Mouse (Mus musculus): ENCODE results near the gene Fam19a4. TPM values are rescaled to one million over a fixed set of nuclear protein-coding genes. Genes with fewer than 3 reads are reported as not detected.

Fam19a4 gene
- under 1 TPM; 0.08 to 0.40 TPM for total RNA-seq (2021)
- long read RNA-seq, experiment 1: 0 reads
- long read RNA-seq, experiment 2: 0 reads

GRCm38 (mm10) chr6:97060074-97060681, at the start of gene Fam19a4:
Gene Fam19a4, minus strand, starts transcription at chr6:97060413.
- peak in 1 of 2 experiments; percentile 14 for DNase-seq (ENCODE audit: low spot score in 2 of 2)

- DNase-seq (ENCODE audit: low spot score in 2 of 2): no peak
Measured at GRCm38 (mm10) chr6:97106777-97107176, 46.6 kb upstream of the Fam19a4 start.

- DNase-seq (ENCODE audit: low spot score in 2 of 2): no peak
Measured at GRCm38 (mm10) chr6:97106106-97106505, 45.9 kb upstream of the Fam19a4 start.

GRCm38 (mm10) chr6:97104264-97104852, 44.1 kb upstream of the Fam19a4 start:
- DNase-seq (ENCODE audit: low spot score in 2 of 2): no peak

- DNase-seq (ENCODE audit: low spot score in 2 of 2): no peak
Measured at GRCm38 (mm10) chr6:97101958-97102702, 41.9 kb upstream of the Fam19a4 start.

DNA sequence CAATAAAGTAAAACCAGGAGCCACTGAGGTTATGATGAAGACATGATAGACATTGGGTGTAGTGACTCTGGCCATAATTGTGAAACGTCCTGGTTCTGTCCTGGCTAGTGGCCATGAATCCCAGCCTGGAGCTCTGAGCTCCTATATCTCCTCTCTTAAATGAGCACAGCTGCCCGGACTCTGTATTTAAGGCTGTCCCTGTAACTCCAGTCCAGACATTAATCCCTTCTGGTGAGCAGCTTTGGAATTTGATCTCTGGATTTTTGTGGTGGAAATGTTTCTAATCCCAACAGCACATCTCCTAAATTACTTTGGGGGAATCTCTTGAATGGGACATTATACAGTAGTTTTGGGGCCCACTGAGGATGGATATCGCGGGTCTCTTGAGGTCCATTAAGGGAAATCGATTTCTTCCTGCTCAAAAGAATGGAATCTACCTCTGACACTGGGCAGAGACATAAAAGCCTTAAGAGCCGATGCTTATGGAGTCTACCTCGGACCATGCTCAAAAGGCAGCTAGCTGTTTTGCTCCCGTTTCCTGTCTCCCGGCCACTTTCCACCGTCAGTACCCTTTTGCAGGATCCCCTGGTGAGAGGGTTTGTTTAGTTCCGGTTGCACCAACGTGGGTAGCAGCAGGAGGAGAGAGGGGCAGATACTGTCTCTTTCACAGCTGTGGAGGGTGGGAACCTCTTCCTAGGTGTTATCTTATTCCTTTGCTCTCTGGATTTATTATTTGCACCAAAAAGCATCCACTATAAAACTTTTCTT, 41.2 kb upstream of the Fam19a4 start:
- DNase-seq (ENCODE audit: low spot score in 2 of 2): no peak

- DNase-seq (ENCODE audit: low spot score in 2 of 2): no peak
Measured at GRCm38 (mm10) chr6:97082336-97082735, 22.1 kb upstream of the Fam19a4 start.

DNA sequence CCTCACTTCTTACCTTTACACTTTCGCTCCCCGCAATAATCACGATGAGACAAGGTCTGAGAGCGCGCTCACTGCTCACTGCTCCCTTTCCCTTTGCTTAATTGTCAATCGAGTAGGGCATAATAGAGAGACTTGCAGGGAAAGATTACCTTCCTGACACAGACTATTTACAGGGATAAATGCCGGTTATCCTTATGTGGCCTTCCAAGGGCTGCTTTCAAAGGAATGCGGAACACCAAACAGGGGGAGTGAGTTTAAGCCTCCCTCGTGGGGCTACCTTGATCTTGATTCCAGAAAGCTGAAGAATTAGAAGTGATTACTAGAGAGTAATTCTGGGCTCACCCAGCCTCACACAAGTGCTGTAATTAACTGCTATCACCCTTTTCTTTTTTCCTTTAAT, 19.8 kb upstream of the Fam19a4 start:
- DNase-seq (ENCODE audit: low spot score in 2 of 2): no peak

DNA sequence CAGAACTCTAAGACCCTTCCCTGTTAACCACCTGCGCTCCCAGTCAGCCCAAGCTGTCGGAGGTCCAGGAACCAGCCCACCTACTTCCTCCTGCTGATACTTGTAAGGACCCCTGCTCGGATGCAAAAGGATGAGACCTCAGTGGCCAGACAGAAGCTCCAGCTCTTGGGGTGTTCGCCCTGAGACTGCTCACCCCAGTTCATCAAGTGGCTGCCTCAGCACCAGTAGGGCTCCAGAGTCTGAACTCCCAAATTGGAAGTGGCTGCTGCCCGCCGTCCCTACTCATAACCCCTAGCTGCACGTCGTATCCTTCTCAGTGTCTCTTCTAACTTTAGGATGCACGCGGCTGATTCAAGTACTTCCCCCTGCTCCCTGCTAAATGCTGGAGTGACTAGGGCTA, 614 bp downstream of the Fam19a4 start:
- no peak for DNase-seq (ENCODE audit: low spot score in 2 of 2)

DNA sequence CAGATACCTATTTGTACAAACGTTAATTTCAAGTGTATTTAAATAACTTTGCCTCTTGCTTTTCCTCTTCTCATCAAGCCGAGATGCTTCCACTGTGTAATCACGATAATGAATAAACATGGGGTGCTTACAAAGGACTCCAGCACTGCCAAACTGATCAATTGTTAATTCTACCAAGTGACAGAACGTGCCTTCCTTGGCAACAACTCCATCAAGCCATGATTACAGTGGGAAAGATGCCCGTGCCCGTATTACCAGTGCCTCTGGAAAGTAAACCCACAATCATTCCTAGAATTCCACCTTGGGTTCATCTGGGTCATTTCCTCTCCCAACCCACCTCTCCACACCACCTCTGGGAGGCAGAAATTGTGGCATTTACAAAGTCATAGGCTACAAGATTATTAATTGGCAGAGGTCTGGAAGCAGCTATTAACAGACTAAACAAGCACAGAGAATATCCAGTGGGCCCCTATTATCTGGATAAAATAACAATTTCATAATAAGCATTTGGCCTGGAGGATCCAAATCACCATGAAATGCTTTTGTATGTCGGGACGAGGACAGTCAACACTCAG, 7.9 kb downstream of the Fam19a4 start:
- DNase-seq (ENCODE audit: low spot score in 2 of 2): no peak

DNA sequence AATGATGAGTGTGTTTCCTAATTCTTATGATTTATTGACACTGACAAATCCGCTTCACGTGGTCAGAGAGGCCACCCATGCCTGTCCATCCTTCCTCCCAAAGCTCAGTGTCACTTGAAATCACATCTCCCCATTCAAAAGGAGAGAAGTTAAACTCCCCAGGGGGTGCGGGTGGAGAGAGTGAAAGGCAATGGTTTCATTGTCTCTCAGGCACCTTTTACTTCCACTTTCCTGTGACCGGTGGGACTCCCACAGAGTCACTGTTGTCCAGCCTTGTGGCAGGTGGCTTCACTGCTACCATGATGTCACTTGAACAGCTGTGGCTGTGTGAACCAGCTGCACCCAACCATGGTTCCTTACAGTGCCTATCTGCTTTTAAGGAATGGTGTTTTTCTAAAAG, 11.8 kb downstream of the Fam19a4 start:
- no peak for DNase-seq (ENCODE audit: low spot score in 2 of 2)

- DNase-seq (ENCODE audit: low spot score in 2 of 2): no peak
Measured at GRCm38 (mm10) chr6:97046541-97046940, 13.7 kb downstream of the Fam19a4 start.

- DNase-seq (ENCODE audit: low spot score in 2 of 2): no peak
Measured at GRCm38 (mm10) chr6:97027110-97027677, 33.0 kb downstream of the Fam19a4 start.

DNA sequence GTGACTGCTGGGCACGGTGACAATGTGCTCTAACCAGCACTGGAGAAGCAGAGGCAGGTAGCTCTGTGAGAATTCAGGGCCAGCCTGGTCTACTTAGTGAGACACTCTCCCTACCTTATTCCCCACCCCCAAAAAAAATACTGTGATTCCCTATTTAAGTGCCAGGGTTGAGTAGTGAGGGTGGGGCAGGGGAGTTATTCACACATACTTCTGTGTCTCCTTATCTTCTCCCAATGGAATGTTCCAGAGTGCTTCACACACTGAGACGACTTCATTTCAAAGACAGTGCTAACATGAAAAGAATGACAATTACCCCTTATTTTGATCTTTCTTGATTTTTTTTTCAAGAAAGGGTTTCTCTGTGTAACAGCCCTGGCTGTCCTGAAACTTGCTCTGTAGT, 40.9 kb downstream of the Fam19a4 start:
- no peak for DNase-seq (ENCODE audit: low spot score in 2 of 2)

GRCm38 (mm10) chr6:97016711-97017110, 43.5 kb downstream of the Fam19a4 start:
- DNase-seq (ENCODE audit: low spot score in 2 of 2): no peak

DNA sequence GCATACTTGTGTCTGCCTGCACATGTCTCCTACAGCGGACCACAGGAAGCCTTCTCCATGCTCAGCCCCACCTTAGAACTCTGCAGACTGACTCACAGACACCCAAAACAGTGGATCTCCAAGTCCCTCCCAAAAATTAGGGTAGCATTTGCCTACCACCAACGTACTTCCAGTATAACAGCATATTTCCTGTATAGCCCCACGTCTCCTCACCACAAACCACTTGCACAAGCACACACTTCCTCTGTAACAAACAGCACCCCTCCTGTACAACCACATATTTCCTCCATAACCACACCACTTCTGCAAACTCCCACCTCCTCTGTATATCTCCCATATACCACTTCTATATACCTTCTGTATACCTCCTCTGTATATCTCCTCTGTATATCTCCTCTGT, 44.2 kb downstream of the Fam19a4 start:
- no peak for DNase-seq (ENCODE audit: low spot score in 2 of 2)

DNA sequence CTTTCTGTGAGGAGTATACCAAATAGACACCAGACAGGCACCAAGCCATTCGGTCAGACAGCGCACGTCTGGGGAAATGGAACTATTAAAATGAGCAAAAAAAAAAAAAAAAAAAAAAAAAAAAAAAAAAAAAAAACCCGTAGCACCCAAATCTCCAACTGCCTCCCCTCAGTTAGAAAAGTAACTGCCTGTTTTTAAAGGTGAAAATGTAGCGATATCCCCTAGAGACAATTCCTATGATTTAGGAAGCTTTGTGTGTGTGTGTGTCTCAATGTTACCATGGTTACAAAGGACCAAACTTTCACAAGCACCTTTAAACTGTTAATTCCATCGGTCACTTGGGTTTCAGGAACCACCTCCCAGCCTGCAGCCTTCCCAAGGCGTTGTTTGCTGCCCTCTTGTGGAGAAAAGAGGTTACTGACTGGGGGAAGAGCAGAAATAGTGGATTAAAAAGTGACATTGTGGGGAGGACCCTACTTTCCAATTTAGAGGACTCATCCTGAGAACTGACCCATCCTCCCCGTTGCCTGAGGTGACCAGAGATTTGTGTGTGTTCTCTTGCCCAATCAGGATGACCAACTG, 53.6 kb downstream of the Fam19a4 start:
- peak in 1 of 2 experiments; percentile 20 for DNase-seq (ENCODE audit: low spot score in 2 of 2)

GRCm38 (mm10) chr6:97005038-97005437, 55.2 kb downstream of the Fam19a4 start:
- no peak for DNase-seq (ENCODE audit: low spot score in 2 of 2)

- DNase-seq (ENCODE audit: low spot score in 2 of 2): no peak
Measured at GRCm38 (mm10) chr6:96995556-96996159, 64.6 kb downstream of the Fam19a4 start.

GRCm38 (mm10) chr6:96991741-96992140, 68.5 kb downstream of the Fam19a4 start:
- no peak for DNase-seq (ENCODE audit: low spot score in 2 of 2)

Data from adrenal gland, postnatal 4 days (tissue).